ENCODE assay signal across 24 mouse cellular contexts in the genomic region with DNA sequence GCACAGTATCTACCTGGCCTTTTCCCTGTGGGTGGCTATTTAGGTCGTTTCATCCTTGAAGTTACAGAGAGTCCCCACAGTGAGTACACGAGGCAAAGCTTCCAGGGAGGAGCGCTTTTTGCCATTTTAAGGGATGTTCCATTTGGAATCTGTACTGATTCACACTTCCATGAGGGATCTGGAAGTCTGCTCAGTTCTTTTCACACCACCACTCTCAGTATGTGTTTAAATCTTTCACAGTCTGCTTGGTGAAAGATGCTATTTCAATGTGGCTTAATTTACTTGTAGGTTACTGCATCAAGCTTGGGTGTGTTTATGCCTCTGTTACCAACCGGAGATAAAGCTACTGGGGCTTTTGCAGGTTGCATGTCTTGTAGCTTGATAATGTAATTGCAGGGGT.
DNase-seq lines count a peak whose midpoint lies in the region; ATAC-seq and TF ChIP-seq lines count a peak whose summit lies in the region.
"Had no signal": no experiment of that assay in that cellular context is flagged by ENCODE, and none has a peak within 500 bp of the region (broad histone marks: within the 10 kb centered on the region; RNA-seq: fewer than 3 reads in every experiment).

No protein-coding gene starts in this region.

- DNase-seq in frontal cortex, adult 2 months (ENCODE audit: extremely low spot score in 1 of 2, low spot score in 1 of 2): peak; percentile 59 to 72
- DNase-seq in frontal cortex, postnatal 25 days (ENCODE audit: low spot score in 2 of 2): no peak
- peak; percentile 25 to 45 for DNase-seq in left cerebral cortex, adult 18-20 months (ENCODE audit: low spot score in 2 of 2)
- no peak for DNase-seq in left cerebral cortex, postnatal 4 days
- DNase-seq: adrenal gland, postnatal 10 days; cerebellum, adult 11 months; cerebellum, adult 9-10 months; heart, adult 2 months; heart, postnatal 4 days; kidney, adult 11 months; kidney, postnatal 14 days had no signal

- H3K4me1 ChIP-seq in cortical plate, adult 2 months (ENCODE audit: control insufficient read depth, insufficient read depth, low read length): peaks cover 5% of the 10 kb centered on the region
- peaks cover 16% of the 10 kb centered on the region for H3K4me1 ChIP-seq in olfactory bulb, adult 2 months (ENCODE audit: control insufficient read depth, insufficient read depth, low read length)
- H3K4me1 ChIP-seq in intestine, postnatal 0 days (replicated peaks; ENCODE audit: control insufficient read depth, insufficient read depth, low read length): no peaks in the 10 kb centered on the region

- intact Hi-C loops in left cerebral cortex, postnatal 4 days (cut with DNase I): no loop called here

- H3K27me3 ChIP-seq in intestine, postnatal 0 days (replicated peaks; ENCODE audit: control insufficient read depth, insufficient read depth, low read length): no peaks in the 10 kb centered on the region

- H3K36me3 ChIP-seq in intestine, postnatal 0 days (ENCODE audit: control insufficient read depth, insufficient read depth): no peaks in the 10 kb centered on the region
- H3K36me3 ChIP-seq: forebrain, embryonic 12.5 days; heart, embryonic 12.5 days; limb, embryonic 13.5 days; lung, embryonic 15.5 days; midbrain, embryonic 10.5 days had no signal

- peak overlapping the region; percentile 62; the same call in 1 of the 2 replicates for H3K27ac ChIP-seq in cortical plate, adult 2 months (ENCODE audit: insufficient read depth, low read length)
- H3K27ac ChIP-seq in olfactory bulb, adult 2 months (ENCODE audit: insufficient read depth, low read depth, low read length): 0 out of 2 replicates have a peak overlapping the region, but pooled peaks have one; percentile 13
- no peak overlapping the region for H3K27ac ChIP-seq in intestine, postnatal 0 days (ENCODE audit: low read depth, low read length)
- H3K27ac ChIP-seq: forebrain, embryonic 12.5 days; heart, adult 2 months; hindbrain, embryonic 14.5 days; limb, embryonic 13.5 days; lung, embryonic 15.5 days; midbrain, embryonic 10.5 days had no signal

- TF ChIP-seq POLR2A in cortical plate, adult 2 months (IDR thresholded peaks at IDR 0.05; ENCODE audit: extremely low read depth, insufficient read depth, low read length): no peak
- no peak for TF ChIP-seq POLR2A in olfactory bulb, adult 2 months (IDR thresholded peaks at IDR 0.05; ENCODE audit: insufficient read depth, low read depth, low read length)

- H3K9ac ChIP-seq in intestine, postnatal 0 days (ENCODE audit: low read depth, low read length): no peak overlapping the region
- H3K9ac ChIP-seq: forebrain, embryonic 12.5 days; heart, embryonic 12.5 days; hindbrain, embryonic 14.5 days; limb, embryonic 13.5 days; lung, embryonic 15.5 days had no signal

- no peak overlapping the region for H3K4me2 ChIP-seq in intestine, postnatal 0 days (replicated peaks; ENCODE audit: low read depth)
- H3K4me2 ChIP-seq: forebrain, embryonic 12.5 days; heart, embryonic 12.5 days; hindbrain, embryonic 14.5 days; limb, embryonic 13.5 days; liver, embryonic 11.5 days; lung, embryonic 15.5 days had no signal

- TF ChIP-seq CTCF in cortical plate, adult 2 months (IDR thresholded peaks at IDR 0.05; ENCODE audit: extremely low read depth, insufficient read depth, low read length): no peak
- TF ChIP-seq CTCF in olfactory bulb, adult 2 months (IDR thresholded peaks at IDR 0.05; ENCODE audit: insufficient read depth, low read depth, low read length): no peak
- no peak for TF ChIP-seq CTCF in intestine, postnatal 0 days (IDR thresholded peaks at IDR 0.05; ENCODE audit: low read depth)

- WGBS in olfactory bulb, adult 2 months: 43% methylated on average over 4 of the region's 4 CpGs
- 57% methylated on average over 4 of the region's 4 CpGs for WGBS in intestine, postnatal 0 days

- no peaks in the 10 kb centered on the region for H3K9me3 ChIP-seq in intestine, postnatal 0 days (ENCODE audit: control insufficient read depth)
- H3K9me3 ChIP-seq: forebrain, embryonic 12.5 days; heart, embryonic 12.5 days; limb, embryonic 13.5 days; lung, embryonic 15.5 days; midbrain, embryonic 10.5 days had no signal

- no peak overlapping the region for H3K4me3 ChIP-seq in cortical plate, adult 2 months (ENCODE audit: insufficient read depth, low read length)
- H3K4me3 ChIP-seq in olfactory bulb, adult 2 months (ENCODE audit: insufficient read depth, low read depth, low read length): no peak overlapping the region
- H3K4me3 ChIP-seq in intestine, postnatal 0 days (ENCODE audit: low read depth, low read length): no peak overlapping the region
- H3K4me3 ChIP-seq: erythroblast, embryonic 14.5 days; forebrain, embryonic 12.5 days; heart, adult 2 months; heart, embryonic 12.5 days; limb, embryonic 13.5 days; lung, embryonic 15.5 days; midbrain, embryonic 10.5 days had no signal

- ATAC-seq in intestine, postnatal 0 days: no peak
- ATAC-seq: midbrain, embryonic 16.5 days; Patski had no signal

Comparison
In these comparisons a context has a peak if more than half of its experiments do, and no peak if none do; other contexts are left out.
1. DNase-seq: peak in frontal cortex, adult 2 months (2 of 2) and left cerebral cortex, adult 18-20 months (2 of 2); none in frontal cortex, postnatal 25 days (0 of 2) and left cerebral cortex, postnatal 4 days (single experiment).